Mouse (Mus musculus): Measurements from ENCODE around the gene Cinp.

DNA sequence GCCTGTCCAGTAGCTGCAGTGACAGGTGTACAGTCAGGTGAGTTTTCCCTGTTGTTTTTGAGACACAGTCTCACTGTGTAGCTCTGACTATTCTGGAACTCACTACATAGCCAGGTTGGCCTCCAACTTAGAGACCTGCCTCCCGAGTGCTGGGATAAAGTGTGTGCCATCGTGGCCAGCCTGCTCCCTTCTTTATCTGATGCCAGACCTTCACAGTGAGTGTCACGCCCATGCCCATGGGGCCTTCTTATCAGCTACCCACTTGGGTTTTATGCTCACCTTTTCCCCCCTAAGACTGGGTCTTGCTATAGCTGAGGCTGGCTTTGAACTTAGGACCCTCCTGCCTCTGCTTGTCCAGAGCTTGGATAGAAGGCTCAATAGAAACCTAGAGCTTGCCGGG lies 18.8 kb downstream of the Cinp start:
- TF ChIP-seq EP300 (IDR thresholded peaks at IDR 0.05; ENCODE audit: insufficient read depth, low read depth, low read length) (no peak), CTCF (IDR thresholded peaks at IDR 0.05) (no peak)

Data from heart, adult 2 months (tissue).